Mouse (Mus musculus) brain, embryonic 14.5 days (tissue): ENCODE measurements around the gene Plcb4. TPM values are rescaled to one million over a fixed set of nuclear protein-coding genes. Genes with fewer than 3 reads are reported as not detected.

Experiments
- DNase-seq: peaks from one replicate; pipeline ENCODE4 v3.0.0-alpha.2; 2011; ENCODE audit warnings: low read depth
- CTCF ChIP-seq: fragments of 200-500 bp; IDR thresholded peaks from 2 replicates; pipeline ENCODE4 v1.5.1; 2012; ENCODE audit warnings: inconsistent platforms, mild to moderate bottlenecking, moderate library complexity, borderline replicate concordance; ENCODE audit not compliant: insufficient read depth, insufficient read length; ENCODE audit errors: extremely low read depth
- POLR2A ChIP-seq: fragments of 200-500 bp; IDR thresholded peaks from 2 replicates; pipeline ENCODE4 v1.6.1; 2012; ENCODE audit warnings: mild to moderate bottlenecking, inconsistent platforms, borderline replicate concordance; ENCODE audit not compliant: poor library complexity, insufficient read depth, insufficient read length, severe bottlenecking; ENCODE audit errors: extremely low read depth
- polyA plus RNA-seq: library from polyadenylated mRNA; depleted of rRNA; stranded (reverse); fragments of >200 nt; gene quantifications from 2 replicates; pipeline ENCODE4 v1.2.3, GENCODE M21; 2012

Plcb4 gene
- polyA plus RNA-seq, 1 experiment = 40.1 TPM

GRCm38 (mm10) chr2:135825645-135826044, 166.8 kb downstream of the Plcb4 start:
- DNase-seq = no peak
- TF ChIP-seq CTCF (no peak), POLR2A (no peak)

GRCm38 (mm10) chr2:135826616-135827360, 168.0 kb downstream of the Plcb4 start:
- no peak for TF ChIP-seq CTCF
- no peak for TF ChIP-seq POLR2A
- peak; percentile 23 for DNase-seq

GRCm38 (mm10) chr2:135828446-135828845, 169.6 kb downstream of the Plcb4 start:
- TF ChIP-seq CTCF = no peak
- TF ChIP-seq POLR2A = no peak
- no peak for DNase-seq

- no peak for DNase-seq
- TF ChIP-seq CTCF = no peak
- no peak for TF ChIP-seq POLR2A
Observed at GRCm38 (mm10) chr2:135833743-135834142, 174.9 kb downstream of the Plcb4 start.

- no peak for DNase-seq
- TF ChIP-seq POLR2A (no peak), CTCF (no peak)
Observed at GRCm38 (mm10) chr2:135834435-135834834, 175.6 kb downstream of the Plcb4 start.

- DNase-seq = no peak
- TF ChIP-seq POLR2A (no peak), CTCF (no peak)
Observed at GRCm38 (mm10) chr2:135835911-135836310, 177.1 kb downstream of the Plcb4 start.

- DNase-seq = no peak
- TF ChIP-seq POLR2A = no peak
- no peak for TF ChIP-seq CTCF
Observed at GRCm38 (mm10) chr2:135836426-135836825, 177.6 kb downstream of the Plcb4 start.

- TF ChIP-seq CTCF (no peak), POLR2A (no peak)
- no peak for DNase-seq
Observed at GRCm38 (mm10) chr2:135837730-135838129, 178.9 kb downstream of the Plcb4 start.

- DNase-seq = no peak
- TF ChIP-seq CTCF (no peak), POLR2A (no peak)
Observed at GRCm38 (mm10) chr2:135838135-135838534, 179.3 kb downstream of the Plcb4 start.

- TF ChIP-seq CTCF (no peak), POLR2A (no peak)
- peak; percentile 68 for DNase-seq
Observed at GRCm38 (mm10) chr2:135838651-135839286, 180.0 kb downstream of the Plcb4 start.

GRCm38 (mm10) chr2:135843721-135844120, 184.9 kb downstream of the Plcb4 start:
- DNase-seq = no peak
- TF ChIP-seq POLR2A (no peak), CTCF (no peak)

- no peak for TF ChIP-seq CTCF
- no peak for TF ChIP-seq POLR2A
- DNase-seq = no peak
Observed at GRCm38 (mm10) chr2:135846903-135847302, 188.1 kb downstream of the Plcb4 start.
